Mouse (Mus musculus) bone marrow macrophage, adult 2 months (primary cell): ENCODE measurements around the gene Olfr201. TPM values are rescaled to one million over a fixed set of nuclear protein-coding genes. Genes with fewer than 3 reads are reported as not detected.
"Not testable (repeated sequence)": the region's sequence is repeated elsewhere in the genome, so short reads cannot be mapped to it uniquely, and the experiment has no call there.

Source experiments
- H3K27ac ChIP-seq: 2 replicates; pipeline ENCODE4 v1.5.1; 2012; ENCODE audit warnings: low read depth, low read length; ENCODE audit not compliant: insufficient read depth
- H3K4me1 ChIP-seq: 2 replicates; pipeline ENCODE4 v1.6.1; 2012; ENCODE audit warnings: low read length; ENCODE audit not compliant: control insufficient read depth, insufficient read depth
- H3K4me3 ChIP-seq: 2 replicates; pipeline ENCODE4 v1.5.1; 2012; ENCODE audit warnings: mild to moderate bottlenecking, low read length, moderate library complexity; ENCODE audit not compliant: insufficient read depth
- CTCF ChIP-seq: IDR thresholded peaks from 2 replicates; pipeline ENCODE4 v1.5.1; 2012; ENCODE audit warnings: low read depth, mild to moderate bottlenecking, low read length, moderate library complexity
- POLR2A ChIP-seq: IDR thresholded peaks from 2 replicates; pipeline ENCODE4 v1.6.1; 2012; ENCODE audit warnings: mild to moderate bottlenecking, low read depth, low read length, borderline replicate concordance
- polyA plus RNA-seq: library from polyadenylated mRNA; stranded (reverse); fragments of >200 nt; gene quantifications from 2 replicates; pipeline ENCODE4 v1.2.4, GENCODE M21; 2012; ENCODE audit not compliant: missing spikeins, insufficient read depth, insufficient read length

Gene Olfr201
- polyA plus RNA-seq: not detected in 2 replicates

DNA sequence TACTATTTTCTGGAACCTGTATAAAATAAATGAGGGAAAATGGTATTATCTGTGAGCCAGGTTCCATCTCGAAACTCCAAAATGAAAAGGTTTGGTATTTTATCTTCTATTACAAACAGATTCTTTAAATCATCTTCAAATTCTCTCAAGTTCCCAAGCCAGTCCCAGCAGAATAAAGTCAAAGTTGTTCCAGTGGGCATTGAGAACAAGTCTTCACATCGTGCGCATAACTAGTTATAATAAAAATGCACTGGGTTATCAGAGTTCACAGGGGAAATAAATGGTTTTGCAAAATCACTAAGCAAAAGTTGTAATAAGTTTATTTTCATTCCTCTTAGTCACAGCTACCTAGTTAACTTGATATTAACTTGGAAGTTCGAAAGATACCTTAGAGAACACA, at the start of gene Olfr201:
TSS of gene Olfr201 (minus strand) at position 101 of the 400 bp plus-strand sequence.
- not testable (repeated sequence) for H3K4me3 ChIP-seq, H3K4me1 ChIP-seq, H3K27ac ChIP-seq

GRCm38 (mm10) chr16:59318148-59318547, 45.7 kb upstream of the Olfr201 start, which contains the start of gene Olfr204:
Gene Olfr204 (minus strand): TSS chr16:59318248.
- H3K27ac ChIP-seq: no peak within 1 kb of the TSS
- TF ChIP-seq POLR2A: no peak
- TF ChIP-seq CTCF: no peak
- H3K4me1 ChIP-seq: no peaks in the 10 kb centered on the region
- no peak within 1 kb of the TSS for H3K4me3 ChIP-seq

GRCm38 (mm10) chr16:59298581-59298980, 26.1 kb upstream of the Olfr201 start, which contains the start of gene Olfr203:
Gene Olfr203 (plus strand): TSS chr16:59298881.
- Histone ChIP-seq H3K4me3 (no peak within 1 kb of the TSS), H3K27ac (no peak within 1 kb of the TSS), H3K4me1 (no peaks in the 10 kb centered on the region)
- TF ChIP-seq POLR2A: no peak
- no peak for TF ChIP-seq CTCF

- H3K4me1 ChIP-seq, H3K27ac ChIP-seq, H3K4me3 ChIP-seq: not testable (repeated sequence)
These were observed 15.1 kb upstream of the Olfr201 start for GRCm38 (mm10) chr16:59287576-59287975.

- Histone ChIP-seq H3K4me3 (no peak within 1 kb of the TSS), H3K4me1 (no peaks in the 10 kb centered on the region), H3K27ac (no peak within 1 kb of the TSS)
- no peak for TF ChIP-seq CTCF
- TF ChIP-seq POLR2A: no peak
These were observed 14.3 kb upstream of the Olfr201 start, which contains the start of gene Olfr202 for GRCm38 (mm10) chr16:59286693-59287092. Gene Olfr202 (minus strand): TSS chr16:59286793.

GRCm38 (mm10) chr16:59283476-59283875, 11.0 kb upstream of the Olfr201 start:
- no peak overlapping the region for H3K4me3 ChIP-seq
- H3K27ac ChIP-seq: no peak overlapping the region
- H3K4me1 ChIP-seq: no peaks in the 10 kb centered on the region
- TF ChIP-seq POLR2A: no peak
- no peak for TF ChIP-seq CTCF

- TF ChIP-seq CTCF (no peak), POLR2A (no peak)
- H3K4me1 ChIP-seq: no peaks in the 10 kb centered on the region
- no peak overlapping the region for H3K27ac ChIP-seq
These were observed 8.1 kb upstream of the Olfr201 start for GRCm38 (mm10) chr16:59280542-59280941.

GRCm38 (mm10) chr16:59269097-59269496, 3.3 kb downstream of the Olfr201 start:
- not testable (repeated sequence) for H3K4me3 ChIP-seq, H3K27ac ChIP-seq, H3K4me1 ChIP-seq

More at GRCm38 (mm10) chr16:59280542-59280941, 8.1 kb upstream of the Olfr201 start:
- H3K4me3 ChIP-seq: no peak overlapping the region

- TF ChIP-seq POLR2A (no peak), CTCF (no peak)
- Histone ChIP-seq H3K27ac (no peak overlapping the region), H3K4me1 (no peaks in the 10 kb centered on the region), H3K4me3 (no peak overlapping the region)
These were observed 22.7 kb downstream of the Olfr201 start for GRCm38 (mm10) chr16:59249684-59250083.

DNA sequence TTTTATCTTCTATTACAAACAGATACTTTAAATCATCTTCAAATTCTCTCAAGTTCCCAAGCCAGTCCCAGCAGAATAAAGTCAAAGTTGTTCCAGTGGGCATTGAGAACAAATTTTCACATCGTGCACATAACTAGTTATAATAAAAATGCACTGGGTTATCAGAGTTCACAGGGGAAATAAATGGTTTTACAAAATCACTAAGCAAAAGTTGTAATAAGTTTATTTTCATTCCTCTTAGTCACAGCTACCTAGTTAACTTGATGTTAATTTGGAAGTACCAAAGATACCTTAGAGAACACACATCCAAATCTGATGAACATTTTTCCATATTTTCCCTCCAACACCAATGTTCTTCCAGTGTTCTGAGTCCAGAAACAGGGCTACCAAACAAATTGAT, 52.8 kb downstream of the Olfr201 start, which contains the start of gene Olfr199:
TSS of gene Olfr199 (minus strand) at position 101 of the 400 bp plus-strand sequence.
- H3K4me1 ChIP-seq, H3K27ac ChIP-seq, H3K4me3 ChIP-seq: not testable (repeated sequence)

GRCm38 (mm10) chr16:59217861-59218260, 54.6 kb downstream of the Olfr201 start:
- H3K27ac ChIP-seq, H3K4me1 ChIP-seq, H3K4me3 ChIP-seq: not testable (repeated sequence)

Other genes with a start within 250 kb of the Olfr201 start
- not detected in 2 replicates for gene Olfr186, start 242.3 kb downstream of the Olfr201 start, polyA plus RNA-seq
- gene Olfr187, start 232.9 kb downstream of the Olfr201 start, polyA plus RNA-seq: not detected in 2 replicates
- gene Olfr190, start 194.6 kb downstream of the Olfr201 start, polyA plus RNA-seq: 0.11 TPM in 1 of 2 replicates, not detected in the other
- not detected in 2 replicates for gene Olfr191, start 182.8 kb downstream of the Olfr201 start, polyA plus RNA-seq
- not detected in 2 replicates for gene Olfr193, start 160.8 kb downstream of the Olfr201 start, polyA plus RNA-seq
- not detected in 2 replicates for gene Olfr194, start 151.6 kb downstream of the Olfr201 start, polyA plus RNA-seq
- gene Olfr195, start 125.6 kb downstream of the Olfr201 start, polyA plus RNA-seq: not detected in 2 replicates
- not detected in 2 replicates for gene Olfr196, start 102.2 kb downstream of the Olfr201 start, polyA plus RNA-seq
- not detected in 2 replicates for gene Olfr198, start 69.1 kb downstream of the Olfr201 start, polyA plus RNA-seq
- not detected in 2 replicates for gene Olfr199, start 52.9 kb downstream of the Olfr201 start, polyA plus RNA-seq
- gene Olfr202, start 14.2 kb upstream of the Olfr201 start, polyA plus RNA-seq: not detected in 2 replicates
- gene Olfr203, start 26.2 kb upstream of the Olfr201 start, polyA plus RNA-seq: not detected in 2 replicates
- 0.20 TPM in 1 of 2 replicates, not detected in the other for gene Olfr204, start 45.6 kb upstream of the Olfr201 start, polyA plus RNA-seq
- not detected in 2 replicates for gene Olfr205, start 58.5 kb upstream of the Olfr201 start, polyA plus RNA-seq
- gene Olfr206, start 76.6 kb upstream of the Olfr201 start, polyA plus RNA-seq: not detected in 2 replicates
- not detected in 2 replicates for gene Olfr209, start 91.4 kb upstream of the Olfr201 start, polyA plus RNA-seq
- gene Gabrr3, start 134.7 kb upstream of the Olfr201 start, polyA plus RNA-seq: not detected in 2 replicates
- gene Riox2, start 199.1 kb upstream of the Olfr201 start, polyA plus RNA-seq: 17.1 and 18.0 TPM in 2 replicates